Mouse (Mus musculus) right cerebral cortex, postnatal 10 days (tissue): ENCODE measurements around the gene Atp5h.

ENCODE experiments used
- DNase-seq, 2 experiments: peaks; one replicate each; pipeline ENCODE4 v3.0.0; 2021; ENCODE audit warnings: low spot score in 2 of 2

The Atp5h gene

DNA sequence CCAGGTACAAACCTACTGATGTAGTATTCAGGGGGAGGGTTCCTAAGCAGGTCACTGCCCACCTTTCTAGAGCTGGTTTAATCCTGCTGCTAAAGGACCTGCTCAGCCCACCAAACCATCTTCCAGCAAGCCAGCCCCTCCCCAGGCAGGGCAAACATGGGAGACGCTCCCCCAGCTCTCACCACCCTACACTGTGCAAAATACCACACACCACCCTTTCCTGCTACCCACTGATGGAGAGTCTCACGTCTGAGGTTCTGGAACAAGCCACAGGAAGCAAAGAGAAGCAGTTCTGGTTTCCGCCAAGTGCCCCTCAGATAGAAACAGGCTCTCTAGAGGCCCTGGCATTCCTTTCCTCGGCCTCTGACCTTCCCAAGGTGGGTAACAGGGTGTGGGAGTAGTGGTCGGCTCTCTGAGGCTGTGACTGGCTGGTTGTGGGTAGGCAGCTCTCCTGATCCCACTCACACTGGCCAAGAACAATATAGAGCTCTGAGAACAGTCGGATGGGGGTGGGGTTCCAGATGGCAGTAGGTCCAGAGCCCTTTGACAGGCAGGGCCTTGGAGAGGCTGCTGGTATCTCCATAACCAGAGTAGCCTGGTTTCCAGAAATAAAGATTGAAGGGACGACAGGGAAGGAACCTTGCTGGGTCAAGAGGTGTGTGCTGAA lies 53.6 kb downstream of the Atp5h start:
- DNase-seq = no peak
